Mouse (Mus musculus) CH12.LX (cell line): ENCODE data around the gene Plcb1. TPM values are rescaled to one million over a fixed set of nuclear protein-coding genes. Genes with fewer than 3 reads are reported as not detected.

Experiments
- DNase-seq: peaks from one replicate; pipeline ENCODE4 v3.0.0-alpha.2; 2013; ENCODE audit errors: extremely low read depth
- H3K27ac ChIP-seq: 2 replicates; pipeline ENCODE4 v1.5.1; 2012; ENCODE audit warnings: low read depth, mild to moderate bottlenecking, control low read depth, moderate library complexity; ENCODE audit not compliant: insufficient read depth
- H3K27me3 ChIP-seq: replicated peaks from 2 replicates; pipeline ENCODE3; 2012; ENCODE audit warnings: inconsistent platforms
- H3K36me3 ChIP-seq, 2 experiments: replicated peaks in 1 of 2; 2 replicates each; pipeline versions ENCODE3 to v1.6.1; 2012; ENCODE audit warnings: inconsistent platforms in 1 of 2, low read length in 1 of 2, mild to moderate bottlenecking in 1 of 2, mixed read lengths in 1 of 2, moderate library complexity in 1 of 2; ENCODE audit not compliant: control insufficient read depth in 1 of 2, insufficient read depth in 1 of 2
- H3K4me1 ChIP-seq, 2 experiments: 2 replicates each; pipeline ENCODE4 v1.6.1; 2012; ENCODE audit warnings: inconsistent platforms in 1 of 2, moderate library complexity in 1 of 2; ENCODE audit not compliant: insufficient read depth in 2 of 2, control insufficient read depth in 1 of 2
- H3K4me2 ChIP-seq: 2 replicates; pipeline ENCODE4 v1.6.1; 2012; ENCODE audit warnings: low read depth, mild to moderate bottlenecking, control low read depth; ENCODE audit not compliant: poor library complexity, insufficient read depth, severe bottlenecking
- H3K4me3 ChIP-seq, 3 experiments: fragments of 150-350 bp in 1 of 3; sonication (generic) in 1 of 3; replicated peaks in 1 of 3; 2 replicates each; pipeline versions ENCODE3 to v1.5.1; 2011 to 2012; ENCODE audit warnings: low read depth in 2 of 3, low read length in 2 of 3, mild to moderate bottlenecking in 2 of 3, moderate library complexity in 2 of 3, control low read depth in 1 of 3, improper control_type of control experiment in 1 of 3, inconsistent platforms in 1 of 3, mixed read lengths in 1 of 3; ENCODE audit not compliant: poor library complexity in 1 of 3
- H3K79me2 ChIP-seq: replicated peaks from 2 replicates; pipeline ENCODE4 v1.6.1; 2012; ENCODE audit warnings: mild to moderate bottlenecking, moderate library complexity; ENCODE audit not compliant: control insufficient read depth, poor library complexity, insufficient read depth, severe bottlenecking; ENCODE audit errors: extremely low read depth
- H3K9ac ChIP-seq: 2 replicates; pipeline ENCODE4 v1.6.1; 2012; ENCODE audit warnings: low read depth, mild to moderate bottlenecking, control low read depth, moderate library complexity; ENCODE audit not compliant: insufficient read depth
- H3K9me3 ChIP-seq: replicated peaks from 2 replicates; pipeline ENCODE3; 2012; ENCODE audit warnings: low read length, inconsistent platforms, mixed read lengths
- BHLHE40 ChIP-seq: IDR thresholded peaks from 2 replicates; pipeline ENCODE4 v1.6.1; 2011; ENCODE audit warnings: mild to moderate bottlenecking, low read depth, low read length, improper control_type of control experiment
- CHD2 ChIP-seq: IDR thresholded peaks from 2 replicates; pipeline ENCODE4 v1.6.1; 2011; ENCODE audit warnings: low read length, improper control_type of control experiment
- CTCF ChIP-seq, 2 experiments: IDR thresholded peaks in 1 of 2; conservative IDR thresholded peaks in 1 of 2; 2 replicates each; pipeline ENCODE4 v1.5.1; 2011 to 2012; ENCODE audit warnings: low read depth in 2 of 2, low read length in 2 of 2, improper control_type of control experiment in 1 of 2, inconsistent platforms in 1 of 2, mild to moderate bottlenecking in 1 of 2, moderate library complexity in 1 of 2
- ELF1 ChIP-seq: IDR thresholded peaks from 2 replicates; pipeline ENCODE4 v1.6.1; 2014; ENCODE audit warnings: low read depth, mild to moderate bottlenecking, inconsistent platforms, low read length, improper control_type of control experiment
- ETS1 ChIP-seq: conservative IDR thresholded peaks from 2 replicates; pipeline ENCODE4 v1.6.1; 2012; ENCODE audit warnings: low read depth, mild to moderate bottlenecking, inconsistent platforms, low read length, improper control_type of control experiment, moderate library complexity
- HCFC1 ChIP-seq: IDR thresholded peaks from 2 replicates; pipeline ENCODE4 v1.6.1; 2012; ENCODE audit warnings: low read depth, mild to moderate bottlenecking, inconsistent platforms, low read length, improper control_type of control experiment
- KAT2A ChIP-seq: IDR thresholded peaks from 2 replicates; pipeline ENCODE4 v1.6.1; 2012; ENCODE audit warnings: low read length, improper control_type of control experiment, inconsistent platforms; ENCODE audit not compliant: insufficient replicate concordance
- MAZ ChIP-seq: IDR thresholded peaks from 2 replicates; pipeline ENCODE4 v1.6.1; 2012; ENCODE audit warnings: low read depth, mild to moderate bottlenecking, inconsistent platforms, low read length, improper control_type of control experiment, moderate library complexity
- MEF2A ChIP-seq: IDR thresholded peaks from 2 replicates; pipeline ENCODE4 v1.6.1; 2014; ENCODE audit warnings: low read depth, mild to moderate bottlenecking, inconsistent platforms, low read length, improper control_type of control experiment, borderline replicate concordance
- MXI1 ChIP-seq: IDR thresholded peaks from 2 replicates; pipeline ENCODE4 v1.6.1; 2011; ENCODE audit warnings: mild to moderate bottlenecking, low read depth, low read length, improper control_type of control experiment
- NELFE ChIP-seq: IDR thresholded peaks from 2 replicates; pipeline ENCODE4 v1.6.1; 2011; ENCODE audit warnings: low read depth, low read length, improper control_type of control experiment
- POLR2A ChIP-seq: IDR thresholded peaks from 2 replicates; pipeline ENCODE4 v1.6.1; 2011; ENCODE audit warnings: low read depth, mild to moderate bottlenecking, improper control_type of control experiment, low read length
- RAD21 ChIP-seq: IDR thresholded peaks from 2 replicates; pipeline ENCODE4 v1.6.1; 2011; ENCODE audit warnings: low read depth, mild to moderate bottlenecking, low read length, improper control_type of control experiment, moderate library complexity
- UBTF ChIP-seq: IDR thresholded peaks from 2 replicates; pipeline ENCODE4 v1.6.1; 2012; ENCODE audit warnings: low read depth, mild to moderate bottlenecking, inconsistent platforms, low read length, improper control_type of control experiment, moderate library complexity
- USF2 ChIP-seq: conservative IDR thresholded peaks from 2 replicates; pipeline ENCODE4 v1.6.1; 2011; ENCODE audit warnings: low read depth, low read length, improper control_type of control experiment
- ZC3H11A ChIP-seq: IDR thresholded peaks from 2 replicates; pipeline ENCODE4 v1.6.1; 2012; ENCODE audit warnings: low read depth, mild to moderate bottlenecking, inconsistent platforms, low read length, improper control_type of control experiment
- dilution Hi-C: fragments of 300-500 bp; cut with MboI; formaldehyde crosslinking; loops from 2 replicates; pipeline ENCODE4 v1.14.3; 2020; ENCODE audit warnings: low sequenced_read_pairs; ENCODE audit not compliant: extremely low pct_unique_long_range_greater_than_20kb, extremely low pct_ligation_motif_present
- in situ Hi-C: fragments of 300-500 bp; cut with MboI; formaldehyde crosslinking; loops from 3 replicates; pipeline ENCODE4 v1.14.3; 2019; ENCODE audit warnings: low sequenced_read_pairs, low pct_ligation_motif_present, low pct_unique_long_range_greater_than_20kb, mixed read lengths
- polyA plus RNA-seq: library from polyadenylated mRNA; unstranded; fragments of >175 nt; gene quantifications from 2 replicates; pipeline ENCODE4 v1.2.1, GENCODE M21; 2012; ENCODE audit warnings: low read depth; ENCODE audit not compliant: insufficient read length
- total RNA-seq, 2 experiments: library from RNA; depleted of rRNA; stranded (reverse); fragments of 300-350 nt in 1 of 2; fragments of >200 nt in 1 of 2; gene quantifications; 2 replicates each; pipeline ENCODE4 v1.2.3; 2012 to 2014

The Plcb1 gene
- total and polyA plus RNA-seq, 3 experiments, result not detected

DNA sequence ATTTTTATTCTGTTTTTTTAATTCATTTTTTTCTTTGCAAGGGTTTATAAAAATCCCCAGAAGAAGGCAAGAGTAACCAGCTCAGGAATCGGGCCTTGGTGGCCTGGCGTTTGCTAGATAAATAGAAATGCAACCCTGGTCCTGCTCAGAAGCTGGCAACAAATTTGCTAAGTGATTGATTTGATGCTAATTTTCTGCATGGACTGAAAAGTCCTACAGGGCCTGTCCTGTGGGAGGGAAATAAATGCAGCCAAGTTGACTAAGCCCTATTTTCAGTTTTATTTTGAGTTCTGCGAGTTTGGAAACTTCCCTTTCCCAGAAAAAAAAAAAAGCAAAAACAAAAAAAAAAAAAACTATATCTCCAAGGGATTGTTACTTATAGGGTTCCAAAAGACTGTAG is 433.5 kb downstream of the Plcb1 start:
- no peak for DNase-seq
- no peak for TF ChIP-seq USF2
- TF ChIP-seq HCFC1, result no peak
- no peak for TF ChIP-seq BHLHE40
- no peak for TF ChIP-seq NELFE
- no peak for TF ChIP-seq CTCF (conservative IDR thresholded peaks at IDR 0.05 in 1 of 2, IDR thresholded peaks at IDR 0.05 in 1 of 2; ENCODE audit: low read depth in 2 of 2, low read length in 2 of 2)
- no peak for TF ChIP-seq RAD21
- no peak for TF ChIP-seq MAZ
- Histone ChIP-seq H3K79me2 (no peaks in the 10 kb centered on the region), H3K27ac (no peak overlapping the region), H3K4me3 (no peak overlapping the region), H3K9ac (no peak overlapping the region), H3K9me3 (peaks cover 51% of the 10 kb centered on the region), H3K27me3 (no peaks in the 10 kb centered on the region), H3K36me3 (no peaks in the 10 kb centered on the region), H3K4me2 (no peak overlapping the region), H3K4me1 (no peaks in the 10 kb centered on the region)
- dilution Hi-C loops (no loop called here), in situ Hi-C loops (no loop called here)

DNA sequence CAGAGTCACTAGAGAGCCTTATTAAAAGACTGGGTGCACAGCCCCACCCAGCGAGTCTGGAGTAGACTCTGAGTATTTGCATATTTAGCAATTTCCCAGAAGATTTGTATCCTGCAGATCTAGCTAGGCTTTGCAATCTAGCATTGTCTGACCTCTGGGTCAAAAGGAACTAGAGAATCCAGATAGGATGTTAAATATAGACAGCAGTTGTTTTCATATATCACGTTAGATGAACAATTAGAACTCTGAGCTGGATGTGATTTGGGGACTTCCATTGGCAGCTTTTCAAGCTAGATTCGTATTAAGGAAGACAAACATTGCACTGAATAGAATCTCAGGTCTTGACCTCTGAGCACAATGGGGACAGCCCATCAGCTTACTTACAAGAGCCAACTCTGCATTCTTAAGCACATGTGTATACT is 439.7 kb downstream of the Plcb1 start:
- Histone ChIP-seq H3K9ac (no peak overlapping the region), H3K27ac (no peak overlapping the region), H3K4me2 (no peak overlapping the region), H3K9me3 (peaks cover 55% of the 10 kb centered on the region), H3K4me1 (no peaks in the 10 kb centered on the region), H3K79me2 (no peaks in the 10 kb centered on the region), H3K27me3 (no peaks in the 10 kb centered on the region), H3K4me3 (no peak overlapping the region), H3K36me3 (no peaks in the 10 kb centered on the region)
- in situ Hi-C loops (no loop called here), dilution Hi-C loops (no loop called here)
- no peak for DNase-seq
- no peak for TF ChIP-seq UBTF
- TF ChIP-seq CHD2, result no peak
- TF ChIP-seq KAT2A, result no peak
- no peak for TF ChIP-seq MXI1
- no peak for TF ChIP-seq ETS1
- TF ChIP-seq ZC3H11A, result no peak
- no peak for TF ChIP-seq MAZ
- TF ChIP-seq ELF1, result no peak
- no peak for TF ChIP-seq CTCF (conservative IDR thresholded peaks at IDR 0.05 in 1 of 2, IDR thresholded peaks at IDR 0.05 in 1 of 2; ENCODE audit: low read depth in 2 of 2, low read length in 2 of 2)
- no peak for TF ChIP-seq POLR2A
- TF ChIP-seq MEF2A, result no peak
